8 mouse cellular contexts compared by ENCODE assay signal in genomic region chr12:72085024-72085328, GRCm38 (mm10). TPM values are rescaled to one million over a fixed set of nuclear protein-coding genes. Genes with fewer than 3 reads are reported as not detected.
DNase-seq lines count a peak whose midpoint lies in the region; ATAC-seq and TF ChIP-seq lines count a peak whose summit lies in the region.

No protein-coding gene starts in this region.

- no peaks in the 10 kb centered on the region for H3K27me3 ChIP-seq in embryonic facial prominence, embryonic 13.5 days
- no peaks in the 10 kb centered on the region for H3K27me3 ChIP-seq in intestine, postnatal 0 days (replicated peaks; ENCODE audit: control insufficient read depth, insufficient read depth, low read length)
- no peaks in the 10 kb centered on the region for H3K27me3 ChIP-seq in neural tube, embryonic 13.5 days

- no peaks in the 10 kb centered on the region for H3K9me3 ChIP-seq in embryonic facial prominence, embryonic 13.5 days
- no peaks in the 10 kb centered on the region for H3K9me3 ChIP-seq in intestine, postnatal 0 days (ENCODE audit: control insufficient read depth)
- H3K9me3 ChIP-seq in neural tube, embryonic 13.5 days: no peaks in the 10 kb centered on the region

- H3K27ac ChIP-seq in layer of hippocampus, adult 2 months: peak overlapping the region; percentile 86
- H3K27ac ChIP-seq in embryonic facial prominence, embryonic 13.5 days: peak overlapping the region; percentile 94
- H3K27ac ChIP-seq in intestine, postnatal 0 days (ENCODE audit: low read depth, low read length): peak overlapping the region; percentile 94
- peak overlapping the region; percentile 90 for H3K27ac ChIP-seq in neural tube, embryonic 13.5 days (replicated peaks)

- H3K4me3 ChIP-seq in layer of hippocampus, adult 2 months: peak overlapping the region; percentile 59
- peak overlapping the region; percentile 74 for H3K4me3 ChIP-seq in embryonic facial prominence, embryonic 13.5 days
- peak overlapping the region; percentile 76 for H3K4me3 ChIP-seq in intestine, postnatal 0 days (ENCODE audit: low read depth, low read length)
- peak overlapping the region; percentile 64 for H3K4me3 ChIP-seq in neural tube, embryonic 13.5 days

- ATAC-seq in embryonic facial prominence, embryonic 13.5 days (ENCODE audit: insufficient number of reproducible peaks, insufficient read depth, low FRiP score, low TSS enrichment, low read depth): no peak; the same call in 1 of the 2 replicates
- no peak; the same call in 1 of the 2 replicates for ATAC-seq in intestine, postnatal 0 days
- ATAC-seq in neural tube, embryonic 13.5 days (ENCODE audit: low read depth): no peak

- H3K4me1 ChIP-seq in embryonic facial prominence, embryonic 13.5 days: peaks cover 40% of the 10 kb centered on the region
- H3K4me1 ChIP-seq in intestine, postnatal 0 days (replicated peaks; ENCODE audit: control insufficient read depth, insufficient read depth, low read length): 0 out of 2 replicates have a peak, but pooled peaks cover 4% of the 10 kb centered on the region
- H3K4me1 ChIP-seq in neural tube, embryonic 13.5 days (replicated peaks): peaks cover 48% of the 10 kb centered on the region

- H3K36me3 ChIP-seq in embryonic facial prominence, embryonic 13.5 days: no peaks in the 10 kb centered on the region
- 0 out of 2 replicates have a peak, but pooled peaks cover 3% of the 10 kb centered on the region for H3K36me3 ChIP-seq in intestine, postnatal 0 days (ENCODE audit: control insufficient read depth, insufficient read depth)
- H3K36me3 ChIP-seq in neural tube, embryonic 13.5 days: 0 out of 2 replicates have a peak, but pooled peaks cover 2% of the 10 kb centered on the region

- peak overlapping the region; percentile 81 for H3K9ac ChIP-seq in embryonic facial prominence, embryonic 13.5 days
- peak overlapping the region; percentile 72 for H3K9ac ChIP-seq in intestine, postnatal 0 days (ENCODE audit: low read depth, low read length)
- peak overlapping the region; percentile 81 for H3K9ac ChIP-seq in neural tube, embryonic 13.5 days

- no peak for DNase-seq in layer of hippocampus, adult 2 months (ENCODE audit: low spot score in 2 of 2)
- DNase-seq in layer of hippocampus, adult 11-12 months (ENCODE audit: low spot score): no peak
- DNase-seq in adrenal gland, adult 8-10 months: no peak
- no peak for DNase-seq in urinary bladder, postnatal 4 days (ENCODE audit: low spot score in 2 of 2)
- DNase-seq in cerebellum, postnatal 36 days: no peak

- H3K4me2 ChIP-seq in embryonic facial prominence, embryonic 13.5 days: peak overlapping the region; percentile 91
- H3K4me2 ChIP-seq in intestine, postnatal 0 days (replicated peaks; ENCODE audit: low read depth): peak overlapping the region; percentile 92
- H3K4me2 ChIP-seq in neural tube, embryonic 13.5 days: peak overlapping the region; percentile 84

- WGBS in embryonic facial prominence, embryonic 13.5 days: under 1% methylated on average over 31 of the region's 31 CpGs
- WGBS in intestine, postnatal 0 days: under 1% methylated on average over 31 of the region's 31 CpGs
- under 1% methylated on average over 31 of the region's 31 CpGs for WGBS in neural tube, embryonic 13.5 days

- TF ChIP-seq CTCF in layer of hippocampus, adult 2 months (conservative IDR thresholded peaks at IDR 0.05): no peak
- peak; percentile 8; the same call in 1 of the 2 replicates for TF ChIP-seq CTCF in intestine, postnatal 0 days (IDR thresholded peaks at IDR 0.05; ENCODE audit: low read depth)

RNA-seq across cellular contexts. Expression of gene L3hypdh, which starts 0.3 kb away (rescaled TPM):
- total RNA-seq in layer of hippocampus, adult 2 months (2021): 1 to 10 TPM; 3.0 to 3.5 TPM
- 21.9 and 23.4 TPM in 2 replicates for polyA plus RNA-seq in embryonic facial prominence, embryonic 13.5 days (2015; fragmentation: Nextera tagmentation; extraction: Ambion mirVana)
- 10.9 and 12.2 TPM in 2 replicates for polyA plus RNA-seq in intestine, postnatal 0 days (2015; fragmentation: Nextera tagmentation; extraction: Ambion mirVana)
- 10.0 and 13.8 TPM in 2 replicates for polyA plus RNA-seq in neural tube, embryonic 13.5 days (2015; fragmentation: Nextera tagmentation; extraction: Ambion mirVana)
- total RNA-seq in adrenal gland, adult 8-10 months (2022): 10 to 100 TPM; 15.1 to 16.6 (median 16.1) TPM

RNA-seq across cellular contexts. Expression of gene Jkamp, which starts 0.4 kb away (rescaled TPM):
- total RNA-seq in layer of hippocampus, adult 2 months (2021): 10 to 100 TPM; 47.8 to 52.6 TPM
- polyA plus RNA-seq in embryonic facial prominence, embryonic 13.5 days (2015; fragmentation: Nextera tagmentation; extraction: Ambion mirVana): 75.3 and 85.3 TPM in 2 replicates
- 41.3 and 50.2 TPM in 2 replicates for polyA plus RNA-seq in intestine, postnatal 0 days (2015; fragmentation: Nextera tagmentation; extraction: Ambion mirVana)
- polyA plus RNA-seq in neural tube, embryonic 13.5 days (2015; fragmentation: Nextera tagmentation; extraction: Ambion mirVana): 140 and 160 TPM in 2 replicates
- total RNA-seq in adrenal gland, adult 8-10 months (2022): 10 to 100 TPM; 54.7 to 62.8 (median 59.2) TPM

RNA-seq across cellular contexts. Expression of gene Gpr135, which starts 14.1 kb away (rescaled TPM):
- 10 to 100 TPM; 13.5 TPM for total RNA-seq in layer of hippocampus, adult 2 months (2021)
- 0.97 and 1.2 TPM in 2 replicates for polyA plus RNA-seq in embryonic facial prominence, embryonic 13.5 days (2015; fragmentation: Nextera tagmentation; extraction: Ambion mirVana)
- polyA plus RNA-seq in intestine, postnatal 0 days (2015; fragmentation: Nextera tagmentation; extraction: Ambion mirVana): 0.65 and 0.98 TPM in 2 replicates
- polyA plus RNA-seq in neural tube, embryonic 13.5 days (2015; fragmentation: Nextera tagmentation; extraction: Ambion mirVana): 2.9 and 3.3 TPM in 2 replicates
- 1 to 10 TPM; 2.2 to 2.9 (median 2.6) TPM for total RNA-seq in adrenal gland, adult 8-10 months (2022)
